Mouse (Mus musculus): ENCODE data around the gene Snd1. TPM values are rescaled to one million over a fixed set of nuclear protein-coding genes. Genes with fewer than 3 reads are reported as not detected.

The Snd1 gene
- polyA plus RNA-seq, 2 experiments: 31.5 to 43.2 TPM

- Histone ChIP-seq H3K4me2 (ENCODE audit: low read depth) (no peak overlapping the region), H3K4me1 (replicated peaks; ENCODE audit: control insufficient read depth in 2 of 2, insufficient read depth in 2 of 2, low read length in 1 of 2) (peaks cover 0 to 6% of the 10 kb centered on the region in 2 experiments; a peak in 1 of 4 replicates), H3K9ac (replicated peaks) (no peak overlapping the region), H3K27ac (no peak overlapping the region), H3K4me3 (ENCODE audit: insufficient read depth in 1 of 2, low read depth in 2 of 2, low read length in 2 of 2) (no peak overlapping the region), H3K9me3 (ENCODE audit: control insufficient read depth, low read length) (no peaks in the 10 kb centered on the region), H3K36me3 (replicated peaks; ENCODE audit: control insufficient read depth, insufficient read depth, low read depth) (no peaks in the 10 kb centered on the region), H3K27me3 (ENCODE audit: control insufficient read depth, insufficient read depth, low read length) (no peaks in the 10 kb centered on the region)
- TF ChIP-seq CTCF (IDR thresholded peaks at IDR 0.05; ENCODE audit: low read depth) (no peak), EP300 (IDR thresholded peaks at IDR 0.05; ENCODE audit: low read depth) (no peak)
- DNase-seq (ENCODE audit: low read depth in 3 of 3, low spot score in 3 of 3): no peak
- no peak for ATAC-seq (ENCODE audit: insufficient read depth)
- 83% methylated on average over 5 of the region's 5 CpGs for WGBS (ENCODE audit: insufficient replicate concordance)
Observed at GRCm38 (mm10) chr6:28724776-28725175, 249.8 kb downstream of the Snd1 start.

- DNase-seq (ENCODE audit: low read depth in 3 of 3, low spot score in 3 of 3) (no peak), ATAC-seq (ENCODE audit: insufficient read depth) (no peak)
- H3K36me3 ChIP-seq (replicated peaks; ENCODE audit: control insufficient read depth, insufficient read depth, low read depth): no peaks in the 10 kb centered on the region
- 53% methylated on average over 3 of the region's 3 CpGs for WGBS (ENCODE audit: insufficient replicate concordance)
- no peaks in the 10 kb centered on the region for H3K9me3 ChIP-seq (ENCODE audit: control insufficient read depth, low read length)
- TF ChIP-seq CTCF (IDR thresholded peaks at IDR 0.05; ENCODE audit: low read depth): no peak
- no peak for TF ChIP-seq EP300 (IDR thresholded peaks at IDR 0.05; ENCODE audit: low read depth)
- H3K4me3 ChIP-seq (ENCODE audit: insufficient read depth in 1 of 2, low read depth in 2 of 2, low read length in 2 of 2): no peak overlapping the region
- peaks cover 0 to 10% of the 10 kb centered on the region in 2 experiments; a peak in 2 of 4 replicates for H3K4me1 ChIP-seq (replicated peaks; ENCODE audit: control insufficient read depth in 2 of 2, insufficient read depth in 2 of 2, low read length in 1 of 2)
- no peak overlapping the region for H3K27ac ChIP-seq
- no peak overlapping the region for H3K4me2 ChIP-seq (ENCODE audit: low read depth)
- no peaks in the 10 kb centered on the region for H3K27me3 ChIP-seq (ENCODE audit: control insufficient read depth, insufficient read depth, low read length)
- no peak overlapping the region for H3K9ac ChIP-seq (replicated peaks)
Observed at GRCm38 (mm10) chr6:28729236-28729635, 254.3 kb downstream of the Snd1 start.

- Histone ChIP-seq H3K36me3 (replicated peaks; ENCODE audit: control insufficient read depth, insufficient read depth, low read depth) (no peaks in the 10 kb centered on the region), H3K4me3 (ENCODE audit: insufficient read depth in 1 of 2, low read depth in 2 of 2, low read length in 2 of 2) (no peak overlapping the region), H3K27me3 (ENCODE audit: control insufficient read depth, insufficient read depth, low read length) (no peaks in the 10 kb centered on the region), H3K9me3 (ENCODE audit: control insufficient read depth, low read length) (no peaks in the 10 kb centered on the region), H3K9ac (replicated peaks) (no peak overlapping the region), H3K27ac (no peak overlapping the region), H3K4me2 (ENCODE audit: low read depth) (no peak overlapping the region), H3K4me1 (replicated peaks; ENCODE audit: control insufficient read depth in 2 of 2, insufficient read depth in 2 of 2, low read length in 1 of 2) (peaks cover 0 to 10% of the 10 kb centered on the region in 2 experiments; a peak in 2 of 4 replicates)
- DNase-seq (ENCODE audit: low read depth in 3 of 3, low spot score in 3 of 3): no peak
- no peak for ATAC-seq (ENCODE audit: insufficient read depth)
- WGBS (ENCODE audit: insufficient replicate concordance): 57% methylated on average over 2 of the region's 2 CpGs
- TF ChIP-seq EP300 (IDR thresholded peaks at IDR 0.05; ENCODE audit: low read depth): no peak
- no peak for TF ChIP-seq CTCF (IDR thresholded peaks at IDR 0.05; ENCODE audit: low read depth)
Observed at GRCm38 (mm10) chr6:28729649-28730048, 254.7 kb downstream of the Snd1 start.

GRCm38 (mm10) chr6:28731246-28731645 lies 256.3 kb downstream of the Snd1 start:
- Histone ChIP-seq H3K27me3 (ENCODE audit: control insufficient read depth, insufficient read depth, low read length) (no peaks in the 10 kb centered on the region), H3K36me3 (replicated peaks; ENCODE audit: control insufficient read depth, insufficient read depth, low read depth) (no peaks in the 10 kb centered on the region), H3K9me3 (ENCODE audit: control insufficient read depth, low read length) (no peaks in the 10 kb centered on the region), H3K4me3 (ENCODE audit: insufficient read depth in 1 of 2, low read depth in 2 of 2, low read length in 2 of 2) (no peak overlapping the region), H3K27ac (no peak overlapping the region), H3K4me2 (ENCODE audit: low read depth) (no peak overlapping the region), H3K9ac (replicated peaks) (no peak overlapping the region), H3K4me1 (replicated peaks; ENCODE audit: control insufficient read depth in 2 of 2, insufficient read depth in 2 of 2, low read length in 1 of 2) (peaks cover 0 to 10% of the 10 kb centered on the region in 2 experiments; a peak in 2 of 4 replicates)
- WGBS (ENCODE audit: insufficient replicate concordance): 77% methylated on average over 6 of the region's 6 CpGs
- ATAC-seq (ENCODE audit: insufficient read depth) (no peak), DNase-seq (ENCODE audit: low read depth in 3 of 3, low spot score in 3 of 3) (no peak)
- TF ChIP-seq CTCF (IDR thresholded peaks at IDR 0.05; ENCODE audit: low read depth): no peak
- TF ChIP-seq EP300 (IDR thresholded peaks at IDR 0.05; ENCODE audit: low read depth): no peak

- Histone ChIP-seq H3K9ac (replicated peaks) (no peak overlapping the region), H3K36me3 (replicated peaks; ENCODE audit: control insufficient read depth, insufficient read depth, low read depth) (no peaks in the 10 kb centered on the region), H3K27me3 (ENCODE audit: control insufficient read depth, insufficient read depth, low read length) (no peaks in the 10 kb centered on the region), H3K4me3 (ENCODE audit: insufficient read depth in 1 of 2, low read depth in 2 of 2, low read length in 2 of 2) (no peak overlapping the region), H3K9me3 (ENCODE audit: control insufficient read depth, low read length) (no peaks in the 10 kb centered on the region), H3K27ac (no peak overlapping the region), H3K4me2 (ENCODE audit: low read depth) (no peak overlapping the region), H3K4me1 (replicated peaks; ENCODE audit: control insufficient read depth in 2 of 2, insufficient read depth in 2 of 2, low read length in 1 of 2) (peaks cover 0 to 14% of the 10 kb centered on the region in 2 experiments; a peak in 2 of 4 replicates)
- TF ChIP-seq EP300 (IDR thresholded peaks at IDR 0.05; ENCODE audit: low read depth): no peak
- no peak for TF ChIP-seq CTCF (IDR thresholded peaks at IDR 0.05; ENCODE audit: low read depth)
- ATAC-seq (ENCODE audit: insufficient read depth) (no peak), DNase-seq (ENCODE audit: low read depth in 3 of 3, low spot score in 3 of 3) (no peak)
- WGBS (ENCODE audit: insufficient replicate concordance): 57% methylated on average over 5 of the region's 5 CpGs
Observed at GRCm38 (mm10) chr6:28733884-28734647, 259.1 kb downstream of the Snd1 start.

Data from liver, embryonic 14.5 days (tissue).